Mouse (Mus musculus): ENCODE measurements around the gene Vac14. TPM values are rescaled to one million over a fixed set of nuclear protein-coding genes. Genes with fewer than 3 reads are reported as not detected.

Gene Vac14
- total RNA-seq, 2 experiments from 2014 or later, result 15.8 to 16.1 TPM

DNA sequence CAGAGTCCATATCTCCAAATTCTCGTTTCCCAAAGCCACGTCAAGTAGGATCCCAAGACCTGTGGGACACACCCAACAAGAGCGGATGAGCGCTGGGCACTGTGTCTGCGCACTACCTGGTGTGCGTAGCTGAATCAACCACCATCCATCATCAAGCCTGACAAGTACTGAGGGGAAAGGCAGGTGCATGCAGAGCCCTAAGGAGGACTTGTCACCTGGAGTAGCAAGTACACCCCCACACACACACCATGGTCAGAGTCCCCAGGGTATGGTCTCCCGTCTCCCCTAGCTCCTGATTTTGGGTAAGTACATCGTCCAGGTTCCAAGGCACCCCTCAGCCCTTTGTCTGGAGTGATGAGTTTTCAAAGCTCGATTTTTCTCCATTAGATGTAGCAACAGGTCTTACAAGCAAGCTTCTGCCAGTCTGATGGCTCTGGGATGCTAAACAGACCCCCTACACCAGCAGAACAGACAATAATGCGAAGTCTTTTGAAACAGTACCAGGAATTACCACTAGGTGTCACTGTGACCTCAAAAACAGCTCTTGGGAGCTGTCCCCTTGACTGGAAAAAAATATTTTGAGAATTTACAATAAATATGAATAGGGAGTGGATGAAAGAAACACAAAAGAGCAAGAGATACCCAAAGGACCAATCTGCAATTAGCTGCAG, 131.2 kb downstream of the Vac14 start:
- DNase-seq, result peak; percentile 48 to 80

DNA sequence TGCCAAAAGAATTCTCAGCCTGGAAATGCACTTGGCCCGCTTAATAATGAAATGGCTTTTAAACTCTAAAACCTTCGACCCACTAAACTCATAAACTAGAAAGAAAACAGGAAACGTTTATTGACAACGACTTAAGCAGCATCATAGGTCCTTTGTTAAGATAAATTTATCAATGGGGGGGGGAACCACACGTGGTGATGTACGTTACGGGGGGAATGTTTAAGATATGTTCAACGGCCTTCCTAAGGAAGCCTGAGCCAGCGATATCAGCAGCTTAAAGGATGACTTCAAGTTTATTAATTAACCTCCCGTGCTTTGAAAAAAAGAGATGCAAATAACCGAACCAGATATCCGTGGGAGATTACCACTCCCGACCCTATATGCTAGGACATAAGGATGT, 131.9 kb downstream of the Vac14 start:
- DNase-seq, result no peak

DNA sequence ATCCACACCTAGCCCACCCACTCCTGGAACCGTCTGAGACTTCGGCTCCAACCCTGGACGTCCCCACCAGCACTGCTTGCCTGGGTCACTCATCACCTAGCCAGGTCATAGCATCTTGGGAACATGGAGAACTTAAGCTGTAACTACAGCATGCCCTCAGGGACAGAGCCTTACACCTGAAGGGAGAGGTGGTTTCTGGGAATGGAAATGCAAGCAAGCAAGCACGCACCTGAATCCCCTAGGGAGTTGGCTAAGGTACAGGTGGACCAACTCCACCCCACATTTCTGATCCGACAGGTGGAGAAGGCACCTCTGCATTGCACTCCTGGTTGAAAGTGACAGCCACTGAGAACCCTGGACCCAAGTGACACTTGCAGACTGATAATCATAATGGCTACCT, 133.1 kb downstream of the Vac14 start:
- no peak for DNase-seq

DNA sequence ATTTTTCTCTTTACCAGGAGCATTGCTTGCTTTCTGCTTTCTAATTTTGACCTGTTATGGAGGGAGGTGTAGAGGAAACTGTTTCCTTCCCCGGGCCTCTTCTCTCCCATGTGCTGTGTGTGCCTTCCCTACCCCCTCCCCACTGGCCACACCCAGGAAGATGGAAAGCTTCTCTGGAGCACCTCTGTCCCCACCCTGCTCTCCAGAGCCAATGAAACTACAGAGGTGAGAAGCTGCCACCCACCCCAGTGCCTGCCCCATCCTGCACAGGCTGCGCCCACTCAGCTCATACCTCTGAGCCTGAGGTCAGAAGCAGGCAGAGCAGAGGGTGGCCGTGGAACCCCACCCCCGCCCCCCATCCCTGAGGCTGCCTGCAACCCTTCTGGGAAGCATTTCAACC, 136.3 kb downstream of the Vac14 start:
- DNase-seq, result no peak

DNA sequence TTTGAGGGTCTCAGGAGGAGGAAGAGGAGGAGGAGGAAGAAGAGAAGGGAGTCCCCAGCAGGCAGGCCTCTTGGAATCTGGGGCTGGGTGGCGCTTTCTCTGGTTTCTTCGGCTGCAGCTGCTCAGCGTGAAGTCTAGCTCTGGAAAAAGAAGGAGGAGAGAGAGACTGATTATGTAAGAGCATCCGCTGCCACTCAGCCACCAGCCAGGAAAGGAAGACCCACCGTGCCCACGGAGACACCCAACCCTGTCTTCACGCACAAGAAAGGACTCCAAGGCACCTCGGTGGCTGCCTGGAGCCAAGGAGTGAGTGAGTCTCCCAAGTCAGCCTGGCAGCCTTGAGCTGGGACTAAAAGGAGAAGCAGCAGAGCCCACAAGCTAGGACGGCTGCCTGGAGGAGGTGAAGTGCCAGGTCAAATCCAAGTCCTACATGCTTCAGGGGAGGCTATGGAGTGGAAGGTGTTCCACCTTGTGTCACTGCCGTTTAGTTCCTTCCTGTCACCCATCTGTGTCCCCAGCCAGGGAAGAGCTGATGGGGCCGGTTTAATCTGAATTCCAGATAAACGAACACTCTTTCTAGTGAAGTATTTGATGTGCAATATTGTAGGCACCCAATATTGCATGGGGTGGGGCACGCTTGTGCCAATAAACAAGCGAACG, 137.3 kb downstream of the Vac14 start:
- no peak for DNase-seq

DNA sequence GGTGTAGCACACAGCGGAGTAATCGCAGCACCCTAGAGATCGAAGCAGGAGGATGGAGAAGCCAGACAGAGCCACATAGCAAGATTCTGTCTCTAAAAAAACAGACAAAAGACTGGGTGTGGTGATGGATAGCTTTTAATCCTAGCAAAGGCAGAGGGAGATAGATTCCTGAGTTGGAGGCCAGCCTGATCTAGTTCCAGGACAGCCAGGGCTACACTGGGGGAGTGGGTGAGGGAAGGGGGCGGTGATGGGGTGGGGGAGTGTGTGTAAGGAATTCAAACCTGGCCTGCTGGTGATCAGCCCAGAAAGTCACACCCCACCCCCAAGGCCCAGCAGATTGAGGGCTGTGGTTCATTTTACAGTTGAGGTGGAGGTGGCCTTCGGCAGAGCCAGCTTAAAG, 137.8 kb downstream of the Vac14 start:
- DNase-seq, result no peak

DNA sequence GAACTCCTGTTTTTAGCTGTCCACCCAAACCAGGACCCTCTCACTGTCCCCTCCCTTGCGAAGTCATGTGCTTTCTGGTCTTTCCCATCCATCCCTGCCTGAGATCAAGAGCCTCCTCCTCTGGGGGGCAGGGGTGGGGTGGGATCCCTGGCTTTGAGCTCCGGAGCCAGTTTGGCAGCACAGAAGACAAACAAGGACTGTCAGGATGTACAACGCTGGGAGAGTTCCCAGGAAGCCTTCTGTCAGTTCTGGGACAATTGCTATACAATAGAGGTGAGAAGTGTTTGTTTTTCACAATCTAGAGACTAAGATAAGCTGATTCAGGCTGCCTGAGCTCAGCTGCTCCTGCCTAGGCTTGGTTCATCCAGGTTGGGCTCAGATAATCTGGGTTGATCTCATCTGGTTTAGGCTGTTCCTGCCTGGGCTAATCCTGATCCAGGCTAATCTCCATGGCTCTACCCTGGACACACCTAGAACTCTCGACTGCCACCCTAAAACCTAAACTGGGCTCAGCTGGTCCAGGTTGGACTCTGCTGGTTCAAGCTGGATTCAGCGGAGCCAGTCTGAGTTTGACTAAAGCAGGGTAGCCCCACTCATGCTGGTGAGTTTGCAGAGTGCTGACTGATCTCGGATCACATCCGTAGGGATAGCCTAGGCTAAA, 142.0 kb downstream of the Vac14 start:
- DNase-seq, result no peak

DNA sequence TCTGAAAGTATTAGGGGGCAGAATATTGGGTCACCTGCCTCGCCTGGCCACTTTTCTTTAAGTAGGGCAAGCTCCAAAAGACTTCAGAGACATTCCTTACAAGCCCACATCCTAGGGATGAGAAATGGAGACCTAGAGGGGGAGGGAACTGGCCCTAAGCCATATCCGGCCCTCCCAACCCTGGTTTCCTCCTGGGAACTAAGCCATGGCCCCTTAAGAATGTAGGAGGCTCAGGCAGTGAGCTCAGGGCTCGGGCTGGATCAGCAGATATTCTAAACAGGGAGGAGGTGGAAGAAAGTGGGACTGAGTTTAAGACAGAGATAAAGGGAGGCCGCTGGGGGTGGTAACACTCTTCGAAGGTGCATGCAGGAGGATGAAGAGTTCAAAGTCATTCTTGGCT, 142.8 kb downstream of the Vac14 start:
- DNase-seq, result peak; percentile 59 to 81

DNA sequence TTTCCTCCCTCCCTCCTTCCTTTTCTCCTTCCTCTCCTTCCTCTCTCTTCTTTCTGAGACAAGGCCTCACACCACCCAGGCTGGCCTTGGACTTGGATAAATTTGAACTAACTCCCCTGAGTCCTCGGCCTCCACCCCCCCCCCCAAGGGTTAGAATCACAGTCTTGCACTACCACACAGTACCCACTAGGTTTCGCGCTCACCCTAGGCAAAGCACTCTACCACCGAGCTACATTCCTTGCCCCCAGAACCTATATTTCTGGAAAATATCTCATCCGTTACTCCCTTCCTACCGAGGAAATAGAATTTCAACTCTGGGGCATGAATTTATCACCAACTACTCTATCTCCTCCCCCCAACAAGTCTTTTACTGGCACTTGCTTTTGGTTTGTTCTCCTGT, 143.6 kb downstream of the Vac14 start:
- no peak for DNase-seq

DNA sequence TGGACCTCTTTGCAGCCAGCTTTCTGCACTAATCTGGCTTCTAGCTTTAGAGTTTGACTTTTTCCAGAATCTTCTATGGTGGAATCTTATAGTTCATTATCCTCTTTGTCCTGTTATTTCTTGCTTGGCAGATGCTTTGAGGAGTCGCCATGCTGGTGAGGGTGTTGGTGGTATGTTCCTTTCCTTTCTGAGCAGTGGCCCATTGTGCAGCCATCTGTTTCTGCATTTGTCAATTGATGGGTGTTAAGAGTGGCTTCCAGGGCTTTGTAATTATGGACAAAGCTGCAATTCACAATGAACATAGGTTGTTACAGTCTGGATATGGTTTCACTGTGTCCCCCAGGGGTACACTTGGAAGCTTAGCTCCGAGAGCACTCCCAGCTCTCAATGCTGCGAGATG, 146.3 kb downstream of the Vac14 start:
- DNase-seq, result no peak

DNA sequence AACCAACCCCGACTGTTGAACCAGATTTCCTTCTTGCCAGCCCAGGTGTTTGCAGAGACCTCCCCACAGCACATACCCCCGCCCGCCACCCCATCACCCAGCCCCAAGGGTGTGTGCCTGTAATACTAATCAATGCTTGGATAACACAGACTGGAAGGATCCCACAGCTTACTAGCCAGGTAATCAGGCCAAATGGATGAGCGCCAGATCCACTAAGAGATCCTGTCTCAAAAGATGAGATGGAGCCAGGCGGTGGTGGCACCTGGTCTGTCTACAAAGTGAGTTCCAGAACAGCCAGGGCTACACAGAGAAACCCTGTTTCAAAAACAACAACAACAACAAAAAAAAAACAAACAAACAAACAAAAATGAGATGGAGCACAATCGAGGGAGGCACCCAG, 148.9 kb downstream of the Vac14 start:
- no peak for DNase-seq

Other genes with a start within 250 kb of the Vac14 start
- 10 to 100 TPM; 32.0 to 37.8 TPM for gene Mtss1l, start 102.9 kb downstream of the Vac14 start, total RNA-seq (2021)
- 1 to 10 TPM; 3.9 to 5.1 TPM for gene Il34, start 187.3 kb downstream of the Vac14 start, total RNA-seq (2021)
- 10 to 100 TPM; 69.4 to 74.8 TPM for gene Cog4, start 228.0 kb downstream of the Vac14 start, total RNA-seq (2021)
- 10 to 100 TPM; 36.7 to 37.5 TPM for gene Sf3b3, start 228.2 kb downstream of the Vac14 start, total RNA-seq (2021)

Data from heart, adult 18-20 months (tissue).